Mouse (Mus musculus) mesoderm, embryonic 11.5 days (tissue): Measurements from ENCODE around the gene Sdccag8.

Source experiments
- DNase-seq: peaks from one replicate; pipeline ENCODE4 v3.0.0-alpha.2; 2012; ENCODE audit warnings: low read depth, low spot score

The Sdccag8 gene

DNA sequence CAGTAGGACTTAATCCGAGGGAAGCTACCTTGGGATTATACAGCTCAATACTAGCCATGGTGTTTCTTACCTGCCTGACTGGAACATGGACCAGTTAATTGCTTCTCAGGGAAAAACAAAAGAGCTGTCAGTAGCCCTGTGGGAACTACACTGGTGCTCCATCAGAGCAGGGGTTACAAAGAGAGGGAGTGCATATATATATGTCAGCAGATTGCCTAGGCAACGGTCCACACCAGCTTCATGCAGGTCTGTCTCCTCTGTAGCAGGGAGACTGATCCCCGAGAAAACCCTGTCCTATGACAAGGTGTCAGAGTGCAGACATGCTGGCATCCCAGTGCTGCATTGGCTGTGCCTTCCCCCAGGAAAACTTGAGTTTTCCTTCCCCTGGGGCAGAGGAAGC lies 195.6 kb downstream of the Sdccag8 start:
- no peak for DNase-seq

DNA sequence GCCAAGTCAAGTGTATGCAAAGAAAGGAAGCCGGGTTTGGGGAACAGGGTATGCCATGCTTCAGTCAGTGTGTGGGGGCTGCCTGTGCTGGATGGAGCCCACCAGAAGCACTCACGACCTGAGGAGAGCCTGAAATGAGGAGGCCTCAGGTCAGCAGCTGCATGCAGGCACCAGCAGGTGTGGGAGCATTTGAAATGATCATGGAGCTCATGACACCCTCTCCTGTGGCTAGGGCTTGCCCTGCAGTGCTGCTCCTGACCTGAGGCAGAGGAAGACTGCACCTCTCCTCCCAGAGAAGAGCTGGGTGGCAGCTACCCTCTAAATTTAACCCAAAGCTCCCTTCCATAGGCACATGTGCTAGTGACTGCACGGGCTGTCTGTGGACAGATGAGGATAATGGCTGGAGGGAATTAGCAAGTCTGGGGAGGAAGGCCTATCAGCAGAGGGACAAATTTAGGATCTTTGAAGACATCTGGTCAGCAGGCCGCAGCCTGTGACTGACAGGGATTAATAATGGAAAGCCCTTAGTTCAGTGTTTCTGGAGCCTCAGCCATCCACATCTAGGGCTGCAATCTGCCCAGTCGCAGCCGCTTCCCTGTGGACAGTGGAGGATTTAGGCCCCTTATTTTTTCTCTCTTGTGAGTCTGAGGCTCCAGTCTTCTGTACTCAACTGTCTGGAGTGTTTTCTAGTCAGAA lies 196.3 kb downstream of the Sdccag8 start:
- no peak for DNase-seq

DNA sequence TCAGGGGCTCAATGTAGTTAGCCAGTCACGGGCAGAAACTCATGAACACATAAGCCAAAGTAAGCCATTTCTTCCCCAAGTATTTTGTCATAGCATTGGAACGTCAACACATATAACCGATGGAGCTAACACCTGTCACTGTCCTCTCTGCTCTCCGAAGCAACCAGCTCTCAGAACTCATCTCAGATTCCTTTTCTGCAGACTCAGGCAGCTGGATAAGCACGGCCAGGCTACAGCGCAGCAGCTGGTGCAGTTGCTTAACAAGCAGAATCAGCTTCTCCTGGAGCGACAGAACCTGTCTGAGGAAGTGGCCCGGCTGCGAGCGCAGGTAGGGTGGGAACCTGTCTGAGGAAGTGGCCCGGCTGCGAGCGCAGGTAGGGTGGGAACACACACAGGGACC lies 197.2 kb downstream of the Sdccag8 start:
- no peak for DNase-seq

DNA sequence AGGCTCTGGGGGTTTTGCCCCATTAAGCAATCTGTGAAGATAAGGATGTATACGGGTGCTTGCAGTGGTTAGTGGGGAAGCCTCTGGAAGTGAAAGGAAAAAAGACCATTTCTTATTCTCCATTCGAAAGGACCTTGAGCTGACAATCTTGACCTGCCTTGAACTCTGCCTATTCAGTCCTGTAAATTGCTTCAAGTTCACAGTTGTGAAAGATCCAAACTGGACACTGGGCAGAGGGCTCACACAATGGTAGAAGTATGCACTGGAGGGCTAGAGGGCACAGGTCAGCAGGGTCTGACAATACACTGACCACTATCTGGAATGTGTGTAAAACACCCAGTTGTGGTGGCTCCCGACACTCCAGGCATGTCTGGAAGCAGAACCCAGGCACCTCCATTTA lies 198.3 kb downstream of the Sdccag8 start:
- DNase-seq = no peak

DNA sequence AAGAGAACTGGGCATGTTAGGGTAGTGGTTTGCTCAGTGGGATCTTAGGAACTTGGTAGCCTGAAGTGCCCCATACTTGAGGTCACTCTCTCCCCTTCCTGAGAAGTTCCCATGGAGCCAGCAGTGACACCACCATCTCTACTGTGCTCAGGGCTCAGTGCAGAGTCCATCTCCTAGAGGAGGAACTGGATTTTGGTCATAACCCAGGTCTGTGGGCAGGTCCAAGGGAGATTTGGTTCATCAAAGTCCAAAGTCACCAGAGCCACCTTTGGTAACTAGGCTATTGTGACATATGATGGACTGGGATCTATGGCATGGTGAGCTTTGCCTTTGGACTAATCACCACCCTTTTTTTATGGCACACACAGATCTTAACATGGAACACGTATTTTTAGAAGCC lies 198.9 kb downstream of the Sdccag8 start:
- no peak for DNase-seq

DNA sequence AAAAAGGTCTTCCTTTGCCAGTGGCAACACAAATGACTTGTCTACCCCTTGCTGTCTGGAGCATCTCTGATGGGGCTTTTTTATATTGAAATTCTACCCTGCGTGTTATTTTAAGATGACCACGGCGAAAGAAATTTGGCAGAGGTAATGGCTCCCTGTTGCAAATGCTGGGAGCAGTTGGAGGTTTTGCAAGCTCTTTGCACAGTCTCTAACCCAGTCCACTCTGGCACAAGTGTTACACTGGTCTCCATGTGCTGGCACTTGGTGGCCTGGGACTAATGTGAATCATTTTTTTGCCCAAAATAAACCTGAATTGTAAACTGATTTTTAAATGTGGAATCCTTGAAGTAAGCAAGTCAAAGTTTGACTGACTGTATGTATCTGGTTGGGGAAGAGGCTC lies 199.3 kb downstream of the Sdccag8 start:
- no peak for DNase-seq

DNA sequence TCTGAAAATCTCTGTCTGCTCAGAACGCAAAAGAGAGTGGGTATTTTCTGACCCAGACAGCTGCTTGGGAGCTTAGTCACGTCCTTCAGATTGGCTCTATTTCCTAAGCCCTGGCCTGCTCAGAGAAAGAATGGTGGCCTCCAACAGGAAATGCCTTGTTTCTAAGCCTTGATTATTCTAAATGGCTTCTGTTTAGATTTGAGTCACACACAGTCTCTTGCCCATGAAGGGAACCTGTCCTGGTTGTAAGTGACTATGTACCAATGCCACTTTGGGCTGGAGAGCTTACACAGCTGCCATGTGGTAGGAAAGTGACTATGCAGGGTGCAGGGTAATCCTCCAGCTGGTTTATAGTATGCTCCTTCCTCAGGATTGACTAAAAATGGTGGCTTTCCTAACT lies 199.9 kb downstream of the Sdccag8 start:
- no peak for DNase-seq

DNA sequence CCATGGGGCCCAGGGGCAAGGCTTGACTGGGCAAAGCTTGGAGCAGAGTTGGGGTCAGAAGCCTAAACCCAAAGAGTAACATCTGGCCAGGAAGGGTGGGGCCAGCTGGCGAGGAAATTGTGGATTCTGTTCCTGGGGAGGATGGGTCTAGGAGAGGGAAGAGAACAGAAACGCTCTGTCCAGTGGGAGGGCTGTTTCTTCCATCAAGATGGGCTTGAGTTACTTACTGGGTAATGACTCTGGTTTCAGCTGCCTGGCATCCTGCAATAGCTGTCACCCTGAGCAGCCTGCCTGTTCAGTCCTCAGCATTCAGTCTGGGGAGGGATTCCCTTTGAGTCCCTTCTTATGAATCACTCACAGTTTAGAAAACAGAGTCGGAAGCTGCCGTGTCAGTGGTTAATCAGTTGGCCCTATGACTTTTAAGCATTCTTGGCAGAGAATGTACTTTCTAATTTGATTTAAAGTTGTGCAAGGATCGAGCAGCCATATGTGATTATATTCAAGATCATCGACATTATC lies 200.5 kb downstream of the Sdccag8 start:
- no peak for DNase-seq

DNA sequence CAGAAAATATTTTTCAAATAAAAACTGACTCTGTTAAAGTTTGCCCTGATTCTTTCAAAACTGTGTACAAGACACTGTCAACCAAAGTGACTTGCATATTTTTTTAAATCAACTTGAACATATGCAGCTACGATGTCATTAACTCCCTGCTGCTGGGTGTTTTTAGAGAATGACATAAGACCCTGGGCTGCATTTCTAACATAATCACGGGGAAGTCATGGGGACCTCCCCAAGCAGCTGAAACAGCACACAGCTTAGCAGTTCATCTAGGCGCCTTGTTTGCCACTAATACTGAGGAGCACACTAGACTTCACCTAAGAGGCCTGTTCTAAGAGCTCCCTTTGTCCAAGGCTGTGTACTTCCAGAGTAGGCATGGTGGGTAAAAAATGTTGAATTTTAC lies 201.5 kb downstream of the Sdccag8 start:
- no peak for DNase-seq

DNA sequence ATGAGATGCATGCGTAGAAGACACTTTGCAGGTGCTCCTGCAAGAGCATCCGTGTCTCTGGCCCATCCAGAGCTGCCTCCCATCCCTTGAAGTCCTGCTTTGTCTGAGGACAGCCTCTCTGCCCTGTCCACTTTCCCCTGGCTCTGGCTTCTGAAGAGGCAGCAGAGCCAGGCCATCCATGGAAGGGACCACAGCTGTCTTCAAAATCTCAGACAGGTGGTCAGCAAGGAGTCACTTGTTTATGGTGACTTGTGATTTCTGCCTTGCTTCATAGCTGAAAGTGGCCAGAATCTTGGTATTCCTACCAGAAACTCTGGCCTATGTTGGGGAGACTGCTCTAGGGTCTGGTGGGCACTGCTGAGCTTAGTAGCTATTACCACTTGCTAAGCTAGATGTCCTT lies 202.3 kb downstream of the Sdccag8 start:
- DNase-seq = no peak

DNA sequence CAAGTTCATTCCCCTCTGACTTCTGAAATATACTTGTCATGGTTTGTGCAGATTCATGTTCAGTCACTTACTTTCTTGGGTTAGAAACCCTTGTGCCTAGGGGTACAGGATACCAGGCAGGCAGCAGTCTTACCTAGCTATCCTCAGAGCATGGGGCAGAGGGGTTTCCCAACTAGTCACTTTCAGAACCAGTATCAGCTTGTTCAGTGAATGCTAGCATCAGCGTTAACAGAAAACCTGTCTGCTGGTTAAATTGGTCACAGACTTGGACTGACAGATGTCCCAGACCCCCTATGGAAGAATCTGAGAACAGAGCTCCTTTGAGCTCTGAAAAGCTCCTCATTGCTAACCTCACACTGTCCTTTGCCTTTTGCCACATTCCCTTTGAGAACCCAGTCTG lies 204.3 kb downstream of the Sdccag8 start:
- DNase-seq = no peak

DNA sequence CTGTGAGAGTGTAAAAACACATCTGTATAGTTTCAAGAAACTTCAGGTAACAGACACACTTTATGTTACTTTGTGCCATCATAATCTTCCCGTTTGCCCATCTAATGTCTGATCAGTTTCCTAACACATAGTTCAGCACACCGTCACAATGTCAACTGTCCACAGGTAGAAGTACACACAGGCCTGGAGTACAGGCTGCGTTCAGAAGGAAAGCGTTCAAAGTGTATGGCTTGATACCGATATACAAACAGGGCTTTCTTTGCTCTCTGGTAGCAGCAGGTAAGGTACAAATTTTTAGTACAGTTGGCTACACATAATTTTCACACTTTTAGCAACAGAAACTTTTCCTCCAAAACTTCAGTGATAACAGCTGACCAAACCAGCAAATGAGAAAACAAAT lies 205.2 kb downstream of the Sdccag8 start:
- no peak for DNase-seq

DNA sequence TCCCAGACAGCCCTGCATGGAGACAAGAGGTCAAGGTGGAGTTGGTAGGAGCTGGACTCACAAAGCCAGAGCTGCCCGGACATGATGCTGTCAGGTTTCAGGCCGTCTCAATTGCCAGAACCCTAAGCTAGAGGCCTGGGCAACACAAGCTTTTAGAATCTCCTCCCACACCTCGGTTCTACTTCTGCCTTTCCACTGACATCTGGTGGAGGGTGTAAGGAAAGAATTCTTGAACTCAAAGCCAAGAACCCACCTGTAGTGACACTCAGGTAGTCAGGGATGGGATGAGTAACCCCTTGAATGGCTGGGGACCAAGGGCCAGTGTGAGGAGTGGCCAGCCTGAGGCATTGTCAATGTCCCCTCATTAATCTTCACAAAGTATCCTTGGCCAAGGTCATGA lies 208.3 kb downstream of the Sdccag8 start:
- DNase-seq = no peak

DNA sequence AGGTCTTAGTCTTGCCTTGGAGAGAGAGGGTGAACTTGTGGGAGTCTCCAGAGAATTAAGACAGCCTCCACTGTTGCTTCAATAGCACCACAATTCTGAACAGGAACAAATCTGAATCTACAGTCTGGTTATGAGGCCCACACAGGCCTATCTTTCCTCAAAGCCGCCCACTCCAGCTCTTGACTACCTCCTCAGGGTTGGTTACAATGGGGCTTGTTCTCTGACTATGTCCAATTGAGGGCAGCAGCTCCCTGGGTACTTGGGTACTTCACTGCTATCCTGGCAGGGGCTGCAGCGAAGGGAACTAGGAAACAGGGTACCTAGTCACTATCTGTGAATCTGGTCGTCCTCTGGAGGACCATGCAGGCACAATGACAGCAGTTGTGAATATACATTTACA lies 213.2 kb downstream of the Sdccag8 start:
- DNase-seq = no peak

DNA sequence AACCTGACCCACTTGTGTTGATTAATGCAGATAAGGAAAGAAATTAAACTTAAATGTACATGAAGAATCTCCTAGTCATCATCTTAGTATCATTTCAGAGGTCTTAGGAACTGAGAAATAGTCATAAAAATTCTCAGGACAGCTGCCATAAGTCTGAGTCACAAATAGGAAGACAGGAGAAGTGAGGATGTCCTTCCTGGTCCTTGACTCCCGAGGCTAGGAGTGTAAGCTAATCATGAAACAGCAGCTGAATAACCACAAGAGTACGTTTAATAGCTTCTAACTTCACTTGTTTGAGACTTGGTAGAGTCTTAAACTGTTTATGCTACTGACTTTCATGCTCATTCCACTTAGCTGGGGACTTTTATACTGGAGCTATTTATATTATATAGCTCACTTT lies 214.6 kb downstream of the Sdccag8 start:
- no peak for DNase-seq

DNA sequence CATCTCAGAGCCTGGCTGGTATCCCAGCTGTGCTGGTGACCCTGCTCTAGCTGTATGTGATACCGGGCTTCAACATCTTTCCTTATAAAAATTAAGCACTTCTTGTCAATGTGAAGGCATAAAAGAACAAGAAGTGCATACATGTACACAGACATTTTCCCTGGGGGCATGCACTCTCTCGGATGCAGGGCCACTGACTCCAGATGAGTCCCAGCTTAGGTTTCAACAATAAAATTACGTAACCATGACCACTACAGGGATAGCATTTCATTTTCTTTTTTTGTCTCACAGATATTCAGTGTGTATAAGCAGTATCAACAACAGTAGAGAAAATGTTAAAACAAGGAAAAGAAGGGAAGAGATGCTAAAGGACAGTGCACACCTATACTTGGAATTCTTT lies 216.2 kb downstream of the Sdccag8 start:
- DNase-seq = no peak

DNA sequence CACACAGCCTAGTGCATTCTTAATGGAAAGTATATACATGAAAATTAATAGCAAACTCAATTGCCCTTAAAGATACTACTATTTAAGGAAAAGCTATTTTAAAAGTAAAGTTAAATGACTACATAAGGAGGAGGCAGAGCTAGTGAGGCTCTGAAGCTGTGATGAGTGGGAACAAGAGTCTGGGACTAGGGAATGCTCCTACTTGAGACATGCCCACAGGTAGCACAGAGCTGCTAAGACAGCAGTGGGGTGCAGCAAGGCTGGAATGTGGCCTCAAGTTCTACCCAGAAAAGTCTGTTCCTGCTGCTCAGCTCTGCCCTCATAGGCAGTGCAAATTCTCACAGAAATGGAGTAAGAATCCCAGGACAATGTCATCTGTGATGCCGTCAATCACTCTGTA lies 216.7 kb downstream of the Sdccag8 start:
- DNase-seq = no peak

DNA sequence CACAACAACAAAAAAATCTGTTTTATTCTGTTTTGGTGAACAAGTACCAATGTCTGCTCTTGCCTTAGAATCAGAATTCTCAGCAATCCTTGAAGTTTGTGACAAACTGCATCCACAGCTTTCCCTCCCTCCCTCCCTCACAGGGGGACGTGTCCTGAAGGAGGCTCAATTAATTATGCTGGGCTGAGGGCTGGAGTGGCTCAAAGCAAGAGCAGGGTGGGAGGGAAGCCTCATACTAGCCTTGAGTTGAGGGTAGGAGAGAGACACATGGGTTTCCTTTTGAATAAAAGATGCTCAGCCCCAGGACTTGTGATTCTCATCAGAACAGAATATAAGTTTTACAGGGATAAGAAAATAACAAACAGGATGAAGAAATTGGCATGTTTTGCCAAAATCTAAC lies 217.8 kb downstream of the Sdccag8 start:
- no peak for DNase-seq

DNA sequence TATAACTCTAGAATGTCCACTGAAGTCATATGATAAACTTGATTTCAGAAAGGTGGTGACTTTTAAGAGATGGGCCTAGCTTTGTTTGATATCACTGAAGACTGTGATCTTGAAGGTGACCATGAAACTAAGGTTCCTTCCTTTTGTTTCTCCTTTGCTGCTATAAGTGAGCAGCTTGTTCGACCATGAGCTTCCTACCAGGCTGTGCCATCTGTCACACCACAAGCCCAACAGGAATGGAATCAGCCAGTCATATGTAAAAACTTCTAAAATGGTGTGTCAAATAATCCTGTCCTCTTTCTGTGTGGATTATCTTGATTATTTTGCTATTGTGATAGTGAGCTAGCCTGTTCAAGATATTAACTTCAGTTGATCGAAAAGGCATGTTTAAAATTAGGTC lies 221.0 kb downstream of the Sdccag8 start:
- no peak for DNase-seq

DNA sequence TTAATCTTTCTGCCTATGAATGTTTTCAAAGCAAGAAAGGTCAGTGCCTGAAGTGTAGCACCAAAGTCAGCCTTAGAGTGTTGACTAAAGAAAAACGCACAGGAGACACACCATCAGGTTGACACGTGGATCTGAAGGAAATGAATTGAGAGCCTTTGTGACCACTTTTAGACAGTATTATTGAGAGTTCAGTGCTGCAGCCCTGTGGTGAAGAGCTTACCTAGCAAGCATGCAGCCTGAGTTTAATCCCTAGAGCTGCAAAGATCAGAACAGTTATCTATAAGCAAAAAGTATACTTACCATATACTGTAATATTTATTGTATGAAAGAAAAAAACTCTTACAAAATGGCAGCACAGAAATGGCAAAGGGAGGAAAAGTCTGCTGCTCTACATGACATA lies 223.9 kb downstream of the Sdccag8 start:
- DNase-seq = no peak

DNA sequence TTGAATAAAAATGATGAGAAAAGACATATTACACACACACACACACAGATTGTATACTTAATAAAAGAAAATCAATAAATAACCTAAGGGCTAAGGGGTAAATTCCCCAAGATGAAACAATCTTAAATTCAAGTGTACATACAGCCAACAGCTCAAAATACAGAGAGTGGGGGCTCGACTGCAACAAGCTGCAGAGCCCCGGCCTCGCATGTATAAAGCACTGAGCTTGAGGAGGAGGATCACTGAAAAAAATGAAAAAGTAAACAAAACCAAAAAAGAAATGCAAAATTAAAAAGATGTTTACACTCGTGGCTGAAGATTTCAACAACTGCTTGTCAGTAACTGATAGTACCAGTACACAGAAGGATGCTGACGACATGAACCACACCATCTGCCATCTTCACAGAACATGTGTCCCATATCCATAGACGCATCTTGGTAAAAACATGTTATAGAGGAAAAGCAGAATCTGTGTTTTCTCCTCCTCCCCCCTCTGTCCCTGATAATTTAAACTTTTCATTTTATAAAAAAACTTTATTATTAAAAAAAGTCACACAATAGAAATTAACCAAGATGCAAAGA lies 224.7 kb downstream of the Sdccag8 start:
- no peak for DNase-seq

DNA sequence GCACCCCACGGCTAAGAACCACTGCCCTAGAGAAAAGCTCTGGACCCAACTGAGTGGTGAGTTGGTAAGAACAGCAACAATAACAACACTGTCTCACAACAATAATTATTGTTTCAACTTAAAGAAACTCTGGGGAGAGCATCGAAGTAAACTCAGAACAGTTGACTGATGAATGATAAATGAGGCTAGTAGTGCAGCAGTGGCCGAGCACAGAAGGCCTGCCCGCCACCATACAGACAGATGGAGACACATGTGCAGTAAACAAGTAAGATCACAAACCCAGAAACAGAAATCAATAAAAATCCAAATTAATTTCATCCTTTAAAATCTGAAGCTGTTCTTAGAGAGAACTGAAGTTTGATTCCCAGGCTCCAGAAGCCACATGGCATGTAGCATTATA lies 225.6 kb downstream of the Sdccag8 start:
- no peak for DNase-seq

DNA sequence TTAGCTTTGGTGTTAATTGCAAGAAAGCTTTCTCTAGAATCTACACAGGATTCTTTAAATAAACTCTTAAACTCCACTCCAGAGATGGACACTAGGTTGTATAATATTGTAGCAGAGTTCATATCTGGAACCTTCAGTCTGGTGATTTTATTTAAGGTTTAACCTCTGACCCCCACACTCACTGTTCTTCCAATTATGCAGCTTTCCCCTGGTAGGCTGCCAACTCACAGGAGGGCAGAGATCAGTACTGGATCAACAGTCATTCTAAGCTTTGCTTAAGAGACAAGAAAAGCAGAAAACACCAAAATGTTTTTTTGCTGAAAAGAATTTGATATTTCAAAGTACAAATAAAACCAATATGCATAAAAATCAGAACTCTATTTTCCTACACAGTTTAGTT lies 231.4 kb downstream of the Sdccag8 start:
- DNase-seq = no peak

DNA sequence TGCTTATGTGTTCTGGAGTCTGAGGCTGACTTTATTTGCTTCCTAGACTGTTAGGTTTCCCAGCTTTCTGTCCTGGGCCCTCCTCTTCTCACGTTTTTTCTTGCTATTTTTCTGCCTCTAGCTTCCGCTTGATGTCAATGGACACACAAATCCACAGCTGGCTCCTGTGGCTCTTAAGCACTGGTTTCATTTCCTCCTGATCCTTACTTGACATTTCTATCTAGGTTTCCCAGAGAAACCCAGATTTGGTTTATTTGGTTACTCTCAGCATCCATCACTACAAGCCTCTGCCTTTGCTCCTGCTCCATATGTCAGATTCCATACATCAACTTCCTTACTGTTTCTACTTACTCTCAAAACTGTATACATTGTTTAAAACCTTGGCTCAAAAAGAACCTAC lies 232.5 kb downstream of the Sdccag8 start:
- no peak for DNase-seq
